Mouse (Mus musculus): ENCODE results near the gene Sh3bp2. TPM values are rescaled to one million over a fixed set of nuclear protein-coding genes. Genes with fewer than 3 reads are reported as not detected.

Gene Sh3bp2
- total RNA-seq, 2 experiments from 2014 or later: 34.7 to 48.1 TPM

DNA sequence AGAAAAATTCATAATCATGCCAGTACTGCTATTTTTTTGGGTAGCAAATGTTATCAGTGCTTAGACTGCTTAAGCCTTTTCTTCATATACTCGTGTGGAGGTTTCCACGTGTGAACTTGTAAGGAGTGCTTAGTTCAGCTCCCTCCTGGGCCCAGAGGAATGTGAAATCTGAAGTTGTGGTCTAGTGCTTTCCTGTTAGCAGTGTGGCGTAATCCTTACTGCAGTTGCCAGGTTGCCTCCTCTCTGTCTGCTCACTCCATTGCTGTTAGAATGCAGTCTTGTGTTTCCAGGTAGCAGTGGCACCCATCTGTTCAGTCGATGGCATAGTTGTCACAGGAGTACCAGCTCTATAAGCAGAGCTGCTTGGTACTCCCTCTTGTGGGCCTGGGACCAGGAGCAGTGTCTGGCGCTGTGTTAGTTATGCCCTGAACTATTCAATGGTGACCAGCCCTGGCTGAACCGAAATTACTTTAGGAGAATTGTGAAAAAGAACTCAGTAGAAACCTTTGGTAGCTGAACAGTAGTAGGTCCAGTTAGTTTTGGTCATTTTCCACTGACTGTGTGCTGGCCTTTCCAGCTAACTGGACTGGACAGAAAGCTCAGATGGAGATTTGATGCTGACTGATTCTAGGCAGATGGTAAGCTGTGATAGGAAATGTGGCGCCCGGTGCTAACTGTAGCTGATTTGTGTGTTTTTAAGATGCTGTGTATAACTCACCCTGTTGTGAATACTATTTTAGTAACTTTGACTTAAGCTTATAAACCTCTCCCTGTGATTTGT, 81.7 kb downstream of the Sh3bp2 start:
- ATAC-seq (ENCODE audit: poor library complexity, severe bottlenecking): peak; percentile 88

DNA sequence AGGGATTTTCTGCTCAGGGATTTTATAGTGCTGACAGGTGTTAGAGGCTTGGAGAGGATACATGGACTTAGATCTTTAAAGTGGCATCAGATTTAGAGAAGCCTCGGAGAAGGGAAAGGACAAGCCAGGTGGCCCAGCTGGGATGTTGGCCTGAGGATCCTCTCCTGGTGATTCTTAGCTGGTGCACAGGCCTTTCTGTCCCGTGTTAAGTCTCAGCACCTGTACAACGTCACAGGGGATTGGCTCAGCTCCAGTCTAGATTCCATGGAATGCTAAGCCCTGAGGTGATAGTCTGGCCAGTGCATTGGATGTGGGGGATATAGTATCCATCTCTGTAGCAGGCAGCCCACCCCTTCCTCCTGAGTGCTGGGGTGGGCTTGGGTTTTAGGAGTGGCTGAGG, 82.6 kb downstream of the Sh3bp2 start:
- no peak for ATAC-seq (ENCODE audit: poor library complexity, severe bottlenecking)

DNA sequence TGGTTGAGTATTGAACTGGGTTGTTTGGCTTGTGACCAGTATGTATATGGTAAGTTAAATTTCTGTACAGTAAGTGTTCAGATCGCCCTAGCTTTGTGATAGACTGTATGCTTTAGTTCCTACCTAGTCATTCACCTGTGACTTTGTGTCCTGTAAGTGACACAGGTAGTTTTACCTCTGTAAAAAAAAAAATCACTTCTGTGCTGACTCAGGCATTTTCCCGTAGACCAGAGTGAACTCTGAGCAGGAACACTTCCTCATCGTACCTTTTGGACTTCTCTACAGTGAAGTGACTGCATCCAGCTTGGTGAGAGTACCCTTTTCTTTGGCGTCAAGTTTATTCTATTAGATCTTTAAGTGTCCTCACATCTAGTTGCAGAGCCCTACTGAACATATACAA, 84.3 kb downstream of the Sh3bp2 start:
- no peak for ATAC-seq (ENCODE audit: poor library complexity, severe bottlenecking)

Other genes with a start within 250 kb of the Sh3bp2 start
- 2.3 and 3.8 TPM in 2 replicates for gene Zfyve28, start 237.4 kb upstream of the Sh3bp2 start, total RNA-seq (2015)
- gene Zfyve28, start 237.4 kb upstream of the Sh3bp2 start, total RNA-seq (2017): 4.8 and 5.5 TPM in 2 replicates
- 0.56 and 0.57 TPM in 2 replicates for gene Cfap99, start 237.2 kb upstream of the Sh3bp2 start, total RNA-seq (2015)
- 1.2 and 1.9 TPM in 2 replicates for gene Cfap99, start 237.2 kb upstream of the Sh3bp2 start, total RNA-seq (2017)
- gene Rnf4, start 189.5 kb upstream of the Sh3bp2 start, total RNA-seq (2015): 75.7 and 86.1 TPM in 2 replicates
- gene Rnf4, start 189.5 kb upstream of the Sh3bp2 start, total RNA-seq (2017): 79.6 and 82.8 TPM in 2 replicates
- gene Fam193a, start 155.9 kb upstream of the Sh3bp2 start, total RNA-seq (2015): 33.4 and 40.0 TPM in 2 replicates
- 43.0 and 44.8 TPM in 2 replicates for gene Fam193a, start 155.9 kb upstream of the Sh3bp2 start, total RNA-seq (2017)
- 10.9 and 12.1 TPM in 2 replicates for gene Tnip2, start 11.8 kb upstream of the Sh3bp2 start, total RNA-seq (2015)
- gene Tnip2, start 11.8 kb upstream of the Sh3bp2 start, total RNA-seq (2017): 34.4 and 41.3 TPM in 2 replicates
- gene Add1, start 47.8 kb downstream of the Sh3bp2 start, total RNA-seq (2015): 117 and 126 TPM in 2 replicates
- gene Add1, start 47.8 kb downstream of the Sh3bp2 start, total RNA-seq (2017): 137 and 192 TPM in 2 replicates
- 66.9 and 125 TPM in 2 replicates for gene Mfsd10, start 111.4 kb downstream of the Sh3bp2 start, total RNA-seq (2015)
- 70.1 and 85.8 TPM in 2 replicates for gene Mfsd10, start 111.4 kb downstream of the Sh3bp2 start, total RNA-seq (2017)
- gene Nop14, start 134.3 kb downstream of the Sh3bp2 start, total RNA-seq (2015): 9.4 and 10.1 TPM in 2 replicates
- gene Nop14, start 134.3 kb downstream of the Sh3bp2 start, total RNA-seq (2017): 15.6 and 19.2 TPM in 2 replicates
- 1.6 and 2.5 TPM in 2 replicates for gene Grk4, start 134.5 kb downstream of the Sh3bp2 start, total RNA-seq (2015)
- gene Grk4, start 134.5 kb downstream of the Sh3bp2 start, total RNA-seq (2017): 3.3 and 3.9 TPM in 2 replicates
- 15.2 and 15.4 TPM in 2 replicates for gene Htt, start 235.9 kb downstream of the Sh3bp2 start, total RNA-seq (2015)
- 15.4 and 16.3 TPM in 2 replicates for gene Htt, start 235.9 kb downstream of the Sh3bp2 start, total RNA-seq (2017)

All from megakaryocyte, adult 5-6 weeks (primary cell).